Comparison of ENCODE assay signal across 13 mouse cellular contexts in the genomic region with DNA sequence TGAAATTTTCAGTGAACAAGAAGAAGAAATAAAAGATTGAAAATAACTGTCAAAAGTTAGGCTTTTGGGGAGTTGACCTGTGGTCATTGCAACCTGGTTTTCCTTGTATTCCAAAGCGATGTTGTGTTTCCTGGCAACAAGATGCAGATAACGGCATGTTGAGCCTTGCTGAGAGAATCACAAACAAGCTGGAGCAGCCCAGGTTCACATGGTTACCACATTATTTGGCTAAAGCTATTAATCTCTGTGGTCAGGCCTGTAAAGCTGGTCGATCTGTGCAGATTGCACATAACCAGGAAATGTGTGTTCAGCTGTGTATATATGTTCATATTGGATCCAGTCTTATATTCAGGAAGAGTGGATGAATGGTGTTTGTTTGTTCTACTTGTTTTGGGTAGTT. TPM values are rescaled to one million over a fixed set of nuclear protein-coding genes. Genes with fewer than 3 reads are reported as not detected.
DNase-seq lines count a peak whose midpoint lies in the region; ATAC-seq lines count a peak whose summit lies in the region.
"Had no signal": no experiment of that assay in that cellular context is flagged by ENCODE, and none has a peak within 500 bp of the region (broad histone marks: within the 10 kb centered on the region; RNA-seq: fewer than 3 reads in every experiment).

No protein-coding gene starts in this region.

- H3K4me1 ChIP-seq in embryonic facial prominence, embryonic 11.5 days (ENCODE audit: control insufficient read depth, insufficient read depth, low read length): no peaks in the 10 kb centered on the region
- peaks cover 56% of the 10 kb centered on the region for H3K4me1 ChIP-seq in embryonic facial prominence, embryonic 10.5 days

- no peak for ATAC-seq in embryonic facial prominence, embryonic 11.5 days (replicated peaks; ENCODE audit: insufficient number of reproducible peaks, low FRiP score, low TSS enrichment, low read depth)
- ATAC-seq: intestine, embryonic 16.5 days had no signal

- H3K9me3 ChIP-seq in embryonic facial prominence, embryonic 11.5 days (replicated peaks; ENCODE audit: control insufficient read depth, low read length): no peaks in the 10 kb centered on the region
- no peaks in the 10 kb centered on the region for H3K9me3 ChIP-seq in embryonic facial prominence, embryonic 10.5 days
- H3K9me3 ChIP-seq: embryonic facial prominence, embryonic 12.5 days; liver, embryonic 13.5 days had no signal

- no peak overlapping the region for H3K27ac ChIP-seq in embryonic facial prominence, embryonic 11.5 days (replicated peaks; ENCODE audit: low read depth, low read length)
- no peak overlapping the region for H3K27ac ChIP-seq in embryonic facial prominence, embryonic 10.5 days (replicated peaks)
- H3K27ac ChIP-seq: embryonic facial prominence, embryonic 12.5 days; liver, embryonic 13.5 days had no signal

- H3K36me3 ChIP-seq in embryonic facial prominence, embryonic 11.5 days (replicated peaks; ENCODE audit: control insufficient read depth, insufficient read depth, low read depth, low read length): no peaks in the 10 kb centered on the region
- peaks cover 23% of the 10 kb centered on the region for H3K36me3 ChIP-seq in embryonic facial prominence, embryonic 10.5 days (replicated peaks)

- WGBS in embryonic facial prominence, embryonic 11.5 days: 56% methylated on average over 3 of the region's 3 CpGs
- 61% methylated on average over 3 of the region's 3 CpGs for WGBS in embryonic facial prominence, embryonic 10.5 days

- peak; percentile 28 for DNase-seq in embryonic facial prominence, embryonic 11.5 days (ENCODE audit: low spot score)
- no peak for DNase-seq in embryonic facial prominence, embryonic 10.5 days (ENCODE audit: low spot score)
- peak; percentile 40 to 67 for DNase-seq in lung, adult 18-20 months
- DNase-seq in lung, postnatal 4 days: no peak
- DNase-seq in brain, adult 2 months (ENCODE audit: low read depth, low spot score): peak; percentile 12
- peak; percentile 52 for DNase-seq in mesoderm, embryonic 11.5 days (ENCODE audit: low read depth, low spot score)
- DNase-seq in right cerebral cortex, postnatal 14 days: no peak
- DNase-seq in thymus, postnatal 25 days: no peak
- DNase-seq: gastrocnemius, postnatal 25 days; layer of hippocampus, adult 9-11 months; liver, embryonic 13.5 days had no signal

- H3K4me2 ChIP-seq in embryonic facial prominence, embryonic 11.5 days (ENCODE audit: low read depth, low read length): no peak overlapping the region
- H3K4me2 ChIP-seq: embryonic facial prominence, embryonic 12.5 days; liver, embryonic 13.5 days had no signal

- no peak overlapping the region for H3K4me3 ChIP-seq in embryonic facial prominence, embryonic 11.5 days (ENCODE audit: low read depth, low read length)
- H3K4me3 ChIP-seq in embryonic facial prominence, embryonic 10.5 days: no peak overlapping the region
- H3K4me3 ChIP-seq: embryonic facial prominence, embryonic 12.5 days; liver, embryonic 13.5 days had no signal

- no peaks in the 10 kb centered on the region for H3K27me3 ChIP-seq in embryonic facial prominence, embryonic 11.5 days (ENCODE audit: control insufficient read depth, insufficient read depth, low read length)
- no peaks in the 10 kb centered on the region for H3K27me3 ChIP-seq in embryonic facial prominence, embryonic 10.5 days (replicated peaks; ENCODE audit: low read depth, poor library complexity, severe bottlenecking)
- H3K27me3 ChIP-seq: embryonic facial prominence, embryonic 12.5 days had no signal

- H3K9ac ChIP-seq in embryonic facial prominence, embryonic 11.5 days (replicated peaks; ENCODE audit: low read length): no peak overlapping the region
- H3K9ac ChIP-seq: embryonic facial prominence, embryonic 12.5 days; liver, embryonic 13.5 days had no signal

RNA-seq across cellular contexts. Expression of gene Tiparp, which starts 5.4 kb away (rescaled TPM):
- 37.9 and 39.7 TPM in 2 replicates for polyA plus RNA-seq in embryonic facial prominence, embryonic 11.5 days (2014; fragmentation: Nextera tagmentation; extraction: Ambion mirVana)
- 47.5 and 48.7 TPM in 2 replicates for polyA plus RNA-seq in embryonic facial prominence, embryonic 10.5 days (2016; fragmentation: Nextera tagmentation; extraction: Ambion mirVana)

Comparison
In these comparisons a context has a peak if more than half of its experiments do, and no peak if none do; other contexts are left out.
1. DNase-seq: peak in embryonic facial prominence, embryonic 11.5 days (single experiment), lung, adult 18-20 months (2 of 2), brain, adult 2 months (single experiment) and mesoderm, embryonic 11.5 days (single experiment); none in embryonic facial prominence, embryonic 10.5 days (single experiment), lung, postnatal 4 days (0 of 2), right cerebral cortex, postnatal 14 days (single experiment) and thymus, postnatal 25 days (single experiment).